In genomic region chr1:68831575-68831974, GRCm38 (mm10) we compare ENCODE assay signal across 16 mouse cellular contexts.
A peak's percentile ranks its signal among the peaks of the same experiment; 100 is the strongest.
DNase-seq lines count a peak whose midpoint lies in the region; ATAC-seq and TF ChIP-seq lines count a peak whose summit lies in the region.
"Had no signal": no experiment of that assay in that cellular context is flagged by ENCODE, and none has a peak within 500 bp of the region (broad histone marks: within the 10 kb centered on the region; RNA-seq: fewer than 3 reads in every experiment).

No protein-coding gene starts in this region.

- H3K4me3 ChIP-seq in forebrain, embryonic 11.5 days (ENCODE audit: low read depth, low read length): no peak overlapping the region
- no peak overlapping the region for H3K4me3 ChIP-seq in forebrain, embryonic 15.5 days
- H3K4me3 ChIP-seq in midbrain, embryonic 11.5 days (ENCODE audit: low read depth, low read length): no peak overlapping the region
- H3K4me3 ChIP-seq in midbrain, postnatal 0 days (ENCODE audit: low read depth, low read length): no peak overlapping the region
- H3K4me3 ChIP-seq in midbrain, embryonic 13.5 days (replicated peaks): no peak overlapping the region
- H3K4me3 ChIP-seq: heart, embryonic 13.5 days; hindbrain, embryonic 12.5 days had no signal

- no peak for TF ChIP-seq CTCF in midbrain, postnatal 0 days (IDR thresholded peaks at IDR 0.05)

- peaks cover 4% of the 10 kb centered on the region; the same call in 1 of the 2 replicates for H3K4me1 ChIP-seq in forebrain, embryonic 11.5 days (replicated peaks; ENCODE audit: control insufficient read depth, insufficient read depth, low read length)
- peaks cover 11% of the 10 kb centered on the region; the same call in 1 of the 2 replicates for H3K4me1 ChIP-seq in forebrain, embryonic 15.5 days
- H3K4me1 ChIP-seq in midbrain, embryonic 11.5 days (ENCODE audit: control insufficient read depth, insufficient read depth, low read length): peaks cover 10% of the 10 kb centered on the region
- no peaks in the 10 kb centered on the region for H3K4me1 ChIP-seq in midbrain, postnatal 0 days (ENCODE audit: insufficient read depth, low read length)
- peaks cover 17% of the 10 kb centered on the region for H3K4me1 ChIP-seq in midbrain, embryonic 13.5 days (replicated peaks)
- H3K4me1 ChIP-seq: hindbrain, embryonic 12.5 days had no signal

- no peak for DNase-seq in forebrain, embryonic 11.5 days (ENCODE audit: low spot score)
- no peak for DNase-seq in midbrain, embryonic 11.5 days (ENCODE audit: low spot score, missing footprints)
- DNase-seq in midbrain, postnatal 0 days (ENCODE audit: low spot score): no peak
- no peak for DNase-seq in thymus, postnatal 25 days
- DNase-seq in left cerebral cortex, postnatal 10 days (ENCODE audit: extremely low spot score in 1 of 2, low spot score in 2 of 2): no peak
- DNase-seq: cerebellum, adult 11-12 months; cerebellum, adult 9-11 months; gastrocnemius, postnatal 36 days; heart, adult 11 months; heart, postnatal 4 days had no signal

- H3K36me3 ChIP-seq in forebrain, embryonic 11.5 days (ENCODE audit: control insufficient read depth, insufficient read depth, low read length): no peaks in the 10 kb centered on the region
- no peaks in the 10 kb centered on the region for H3K36me3 ChIP-seq in forebrain, embryonic 15.5 days
- no peaks in the 10 kb centered on the region for H3K36me3 ChIP-seq in midbrain, embryonic 11.5 days (ENCODE audit: control insufficient read depth, insufficient read depth, low read length)
- no peaks in the 10 kb centered on the region for H3K36me3 ChIP-seq in midbrain, postnatal 0 days (ENCODE audit: insufficient read depth, low read length)
- H3K36me3 ChIP-seq in midbrain, embryonic 13.5 days: no peaks in the 10 kb centered on the region
- H3K36me3 ChIP-seq: heart, embryonic 13.5 days; hindbrain, embryonic 12.5 days had no signal

- H3K4me2 ChIP-seq in forebrain, embryonic 11.5 days (ENCODE audit: low read depth, low read length, severe bottlenecking): no peak overlapping the region
- H3K4me2 ChIP-seq in forebrain, embryonic 15.5 days (replicated peaks): no peak overlapping the region
- H3K4me2 ChIP-seq in midbrain, embryonic 11.5 days: no peak overlapping the region
- no peak overlapping the region for H3K4me2 ChIP-seq in midbrain, postnatal 0 days (ENCODE audit: low read depth, low read length, poor library complexity, severe bottlenecking)
- H3K4me2 ChIP-seq in midbrain, embryonic 13.5 days (replicated peaks): no peak overlapping the region
- H3K4me2 ChIP-seq: heart, embryonic 13.5 days; hindbrain, embryonic 12.5 days had no signal

- intact Hi-C loops in left cerebral cortex, postnatal 10 days (cut with DNase I): no loop called here

- peak; percentile 75; the same call in 1 of the 2 replicates for ATAC-seq in forebrain, embryonic 11.5 days (replicated peaks; ENCODE audit: low FRiP score)
- ATAC-seq in forebrain, embryonic 15.5 days (replicated peaks): no peak
- ATAC-seq in midbrain, embryonic 11.5 days (ENCODE audit: low FRiP score): peak; percentile 77
- no peak for ATAC-seq in midbrain, postnatal 0 days (ENCODE audit: low FRiP score)
- ATAC-seq in midbrain, embryonic 13.5 days: peak; percentile 73
- ATAC-seq: hindbrain, embryonic 16.5 days; inflammation-experienced regulatory T-cells, adult 6 months had no signal

- H3K27ac ChIP-seq in forebrain, embryonic 11.5 days (ENCODE audit: low read depth, low read length): no peak overlapping the region
- no peak overlapping the region for H3K27ac ChIP-seq in forebrain, embryonic 15.5 days (replicated peaks)
- H3K27ac ChIP-seq in midbrain, embryonic 11.5 days (ENCODE audit: low read depth, low read length): peak overlapping the region; percentile 30; the same call in 1 of the 2 replicates
- H3K27ac ChIP-seq in midbrain, postnatal 0 days (ENCODE audit: low read depth, low read length): no peak overlapping the region
- H3K27ac ChIP-seq in midbrain, embryonic 13.5 days: no peak overlapping the region; the same call in 1 of the 2 replicates
- H3K27ac ChIP-seq: heart, embryonic 13.5 days; hindbrain, embryonic 12.5 days had no signal

- H3K9me3 ChIP-seq in forebrain, embryonic 11.5 days (ENCODE audit: control insufficient read depth, low read length): no peaks in the 10 kb centered on the region
- no peaks in the 10 kb centered on the region for H3K9me3 ChIP-seq in forebrain, embryonic 15.5 days
- no peaks in the 10 kb centered on the region for H3K9me3 ChIP-seq in midbrain, embryonic 11.5 days (ENCODE audit: control insufficient read depth, low read length)
- no peaks in the 10 kb centered on the region for H3K9me3 ChIP-seq in midbrain, postnatal 0 days (ENCODE audit: low read length)
- no peaks in the 10 kb centered on the region for H3K9me3 ChIP-seq in midbrain, embryonic 13.5 days
- H3K9me3 ChIP-seq: heart, embryonic 13.5 days; hindbrain, embryonic 12.5 days had no signal

- no peak overlapping the region for H3K9ac ChIP-seq in forebrain, embryonic 11.5 days (ENCODE audit: low read length)
- no peak overlapping the region for H3K9ac ChIP-seq in forebrain, embryonic 15.5 days (replicated peaks)
- H3K9ac ChIP-seq in midbrain, embryonic 11.5 days (ENCODE audit: low read length): no peak overlapping the region
- no peak overlapping the region for H3K9ac ChIP-seq in midbrain, postnatal 0 days (replicated peaks; ENCODE audit: low read length, poor library complexity, severe bottlenecking)
- no peak overlapping the region for H3K9ac ChIP-seq in midbrain, embryonic 13.5 days (replicated peaks)
- H3K9ac ChIP-seq: heart, embryonic 13.5 days; hindbrain, embryonic 12.5 days had no signal

- H3K27me3 ChIP-seq in forebrain, embryonic 11.5 days (ENCODE audit: control insufficient read depth, insufficient read depth, low read length): no peaks in the 10 kb centered on the region
- no peaks in the 10 kb centered on the region for H3K27me3 ChIP-seq in forebrain, embryonic 15.5 days
- no peaks in the 10 kb centered on the region for H3K27me3 ChIP-seq in midbrain, embryonic 11.5 days (ENCODE audit: control insufficient read depth, insufficient read depth, low read length)
- no peaks in the 10 kb centered on the region for H3K27me3 ChIP-seq in midbrain, postnatal 0 days (ENCODE audit: insufficient read depth, low read length)
- H3K27me3 ChIP-seq in midbrain, embryonic 13.5 days: no peaks in the 10 kb centered on the region
- H3K27me3 ChIP-seq: heart, embryonic 13.5 days; hindbrain, embryonic 12.5 days had no signal

- 24% methylated on average over 1 of the region's 1 CpGs for WGBS in forebrain, embryonic 11.5 days
- 14% methylated on average over 1 of the region's 1 CpGs for WGBS in forebrain, embryonic 15.5 days
- WGBS in midbrain, embryonic 11.5 days: 13% methylated on average over 1 of the region's 1 CpGs
- WGBS in midbrain, postnatal 0 days: 29% methylated on average over 1 of the region's 1 CpGs
- 11% methylated on average over 1 of the region's 1 CpGs for WGBS in midbrain, embryonic 13.5 days

Comparison
In these comparisons a context has a peak if more than half of its experiments do, and no peak if none do; other contexts are left out.
1. ATAC-seq: peak in forebrain, embryonic 11.5 days (single experiment), midbrain, embryonic 11.5 days (single experiment) and midbrain, embryonic 13.5 days (single experiment); none in forebrain, embryonic 15.5 days (single experiment) and midbrain, postnatal 0 days (single experiment).